Mouse (Mus musculus) E14TG2a.4 (cell line): ENCODE measurements at regions not wholly inside any gene's neighbourhood (a gene's known extent, or its start where the extent isn't known, plus 50 kb on each side); places are given as distances from the start of the nearest gene placed in this dataset.

ENCODE experiments used
- CTCF ChIP-seq: conservative IDR thresholded peaks from 2 replicates; pipeline ENCODE4 v1.5.1; 2014; ENCODE audit warnings: low read length
- NANOG ChIP-seq: IDR thresholded peaks from 2 replicates; pipeline ENCODE4 v1.6.1; 2014; ENCODE audit warnings: borderline replicate concordance, low read length, mixed read lengths
- POU5F1 ChIP-seq: IDR thresholded peaks from 2 replicates; pipeline ENCODE4 v1.6.1; 2014; ENCODE audit warnings: low read length, borderline replicate concordance

DNA sequence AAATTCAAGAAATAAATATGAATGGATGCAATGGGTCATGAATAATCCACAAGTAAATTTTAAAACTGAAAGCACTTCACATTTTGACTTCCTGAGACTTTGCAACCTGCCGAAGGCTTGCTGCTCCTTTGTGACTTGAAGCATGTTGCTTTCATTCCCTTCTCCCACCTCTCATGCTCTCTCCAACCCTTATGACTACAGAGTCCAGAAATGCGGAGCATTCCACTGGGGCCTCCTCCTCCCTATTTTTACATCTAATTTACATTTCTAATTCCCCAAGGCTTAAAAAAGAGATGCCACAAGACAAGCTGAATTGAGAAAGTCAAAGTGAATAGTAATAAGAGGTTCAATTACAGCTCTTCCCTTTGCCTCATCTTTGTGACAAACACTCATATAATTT is 141.5 kb upstream of the Gm4737 start:
- TF ChIP-seq CTCF (no peak), NANOG (no peak), POU5F1 (no peak)
